Mouse (Mus musculus): ENCODE results near the gene Nt5dc2. TPM values are rescaled to one million over a fixed set of nuclear protein-coding genes. Genes with fewer than 3 reads are reported as not detected.

Nt5dc2 gene
- total and polyA plus RNA-seq, 2 experiments: 3.0 to 17.5 TPM

DNA sequence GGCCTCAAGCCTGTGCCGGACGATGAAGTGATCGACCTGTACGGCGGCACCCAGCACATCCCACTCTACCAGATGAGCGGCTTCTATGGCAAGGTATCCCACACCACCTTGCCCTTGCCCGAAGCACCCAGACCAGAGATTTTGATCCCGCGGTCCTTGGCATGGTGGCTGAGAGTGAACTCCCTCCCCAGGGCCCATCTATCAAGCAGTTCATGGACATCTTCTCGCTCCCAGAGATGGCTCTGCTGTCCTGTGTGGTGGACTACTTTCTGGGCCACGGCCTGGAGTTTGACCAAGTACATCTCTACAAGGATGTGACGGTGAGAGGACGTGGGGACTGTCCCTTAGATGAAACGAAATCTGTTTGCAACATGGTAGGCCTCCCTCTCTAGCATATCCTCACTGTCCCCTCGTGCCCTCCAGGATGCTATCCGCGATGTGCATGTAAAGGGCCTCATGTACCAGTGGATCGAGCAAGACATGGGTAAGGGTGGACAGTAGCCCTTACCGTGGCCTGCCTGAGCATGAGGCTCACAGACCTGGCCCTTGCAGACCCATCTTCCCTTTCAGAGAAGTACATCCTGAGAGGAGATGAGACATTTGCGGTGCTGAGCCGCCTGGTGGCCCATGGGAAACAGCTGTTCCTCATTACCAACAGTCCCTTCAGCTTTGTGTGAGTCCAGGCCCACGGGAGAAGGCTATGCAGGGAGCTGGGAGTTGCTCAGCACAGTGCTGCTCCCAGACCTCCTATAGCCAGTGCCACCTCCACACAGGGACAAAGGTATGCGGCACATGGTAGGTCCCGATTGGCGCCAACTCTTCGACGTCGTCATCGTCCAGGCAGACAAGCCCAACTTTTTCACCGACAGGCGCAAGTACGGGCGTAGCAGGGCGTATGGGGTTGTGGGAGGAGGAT is 4.9 kb downstream of the Nt5dc2 start:
- Histone ChIP-seq H3K9ac (ENCODE audit: low read depth, low read length) (no peak overlapping the region), H3K79me2 (ENCODE audit: control insufficient read depth, insufficient read depth, low read length) (no peaks in the 10 kb centered on the region), H3K4me3 (ENCODE audit: insufficient read depth, low read depth, low read length) (no peak overlapping the region), H3K36me3 (ENCODE audit: control insufficient read depth, insufficient read depth, low read length) (no peaks in the 10 kb centered on the region), H3K27me3 (ENCODE audit: control insufficient read depth, insufficient read depth, low read length) (no peaks in the 10 kb centered on the region; the same call in 1 of the 2 replicates), H3K4me1 (ENCODE audit: control insufficient read depth, insufficient read depth, low read length) (no peaks in the 10 kb centered on the region; the same call in 1 of the 2 replicates), H3K27ac (replicated peaks; ENCODE audit: insufficient read depth, low read depth, low read length) (no peak overlapping the region)
- DNase-seq (ENCODE audit: extremely low read depth, low read depth, low spot score): no peak
- 94% methylated on average over 34 of the region's 34 CpGs for WGBS
- TF ChIP-seq CTCF (IDR thresholded peaks at IDR 0.05; ENCODE audit: low read depth, low read length) (no peak), POLR2A (IDR thresholded peaks at IDR 0.05; ENCODE audit: extremely low read depth, insufficient read depth, low read length) (no peak)

DNA sequence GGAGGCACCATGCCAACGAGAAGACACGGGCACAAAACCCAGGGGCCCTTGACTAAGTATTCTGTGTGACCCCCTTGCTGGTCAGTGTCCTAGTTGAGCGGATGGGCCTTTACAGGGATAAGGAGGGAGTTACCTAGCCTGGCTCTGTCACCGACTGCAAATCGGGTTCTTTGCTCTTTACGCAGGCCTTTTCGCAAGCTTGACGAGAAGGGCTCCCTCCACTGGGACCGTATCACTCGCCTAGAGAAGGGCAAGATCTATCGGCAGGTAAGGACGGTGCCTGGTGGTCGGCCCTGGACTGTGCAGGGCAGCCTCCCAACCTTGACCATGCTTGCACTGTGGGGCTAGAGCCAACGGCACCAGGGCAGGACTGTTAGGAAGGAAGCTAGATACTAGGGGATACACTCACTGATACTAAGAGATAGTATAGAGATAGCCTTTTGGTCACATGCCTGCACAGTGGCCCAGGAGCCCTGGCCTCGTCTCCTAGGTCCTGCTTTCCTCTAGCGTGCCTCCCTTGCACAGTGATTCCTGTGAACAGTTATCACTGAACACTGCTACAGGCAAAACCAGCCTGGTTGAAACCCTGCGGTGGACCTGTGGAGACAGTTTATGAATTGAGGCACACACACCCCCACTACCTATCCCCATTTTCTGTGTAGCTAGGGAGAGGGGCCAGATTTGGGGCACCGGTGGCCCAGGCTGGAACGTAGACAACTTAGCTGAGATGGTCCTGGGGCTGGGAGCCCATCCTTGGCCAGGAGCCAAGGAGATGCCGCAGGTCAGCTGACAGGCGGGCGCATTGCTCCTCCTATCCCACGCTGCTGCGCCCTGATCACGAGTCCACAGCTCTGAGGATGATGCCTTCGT is 5.8 kb downstream of the Nt5dc2 start:
- Histone ChIP-seq H3K4me1 (ENCODE audit: control insufficient read depth, insufficient read depth, low read length) (no peaks in the 10 kb centered on the region), H3K9ac (ENCODE audit: low read depth, low read length) (no peak overlapping the region), H3K27ac (replicated peaks; ENCODE audit: insufficient read depth, low read depth, low read length) (peak overlapping the region; percentile 27; the same call in 1 of the 2 replicates), H3K79me2 (ENCODE audit: control insufficient read depth, insufficient read depth, low read length) (no peaks in the 10 kb centered on the region), H3K4me3 (ENCODE audit: insufficient read depth, low read depth, low read length) (no peak overlapping the region), H3K27me3 (ENCODE audit: control insufficient read depth, insufficient read depth, low read length) (no peaks in the 10 kb centered on the region), H3K36me3 (ENCODE audit: control insufficient read depth, insufficient read depth, low read length) (no peaks in the 10 kb centered on the region)
- no peak for TF ChIP-seq POLR2A (IDR thresholded peaks at IDR 0.05; ENCODE audit: extremely low read depth, insufficient read depth, low read length)
- TF ChIP-seq CTCF (IDR thresholded peaks at IDR 0.05; ENCODE audit: low read depth, low read length): no peak
- DNase-seq (ENCODE audit: extremely low read depth, low read depth, low spot score): no peak
- WGBS: 84% methylated on average over 26 of the region's 26 CpGs

DNA sequence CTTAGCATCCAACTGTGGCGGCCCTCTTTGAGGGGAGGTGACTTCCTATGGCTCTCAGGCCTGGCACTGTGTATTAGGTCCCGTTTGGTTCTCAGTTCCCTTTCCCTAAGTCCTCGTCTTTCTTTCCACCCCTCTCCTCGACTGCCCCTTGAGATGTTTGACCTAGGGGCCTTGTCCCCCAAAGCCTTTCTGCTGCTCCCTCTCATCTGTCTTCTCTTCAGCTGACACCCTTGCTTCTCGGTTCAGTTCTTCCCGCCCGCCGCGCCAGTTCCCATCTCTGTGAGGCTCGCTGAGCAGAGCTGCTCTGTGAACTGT is 6.4 kb downstream of the Nt5dc2 start:
- no peaks in the 10 kb centered on the region for H3K27me3 ChIP-seq (ENCODE audit: control insufficient read depth, insufficient read depth, low read length)
- no peaks in the 10 kb centered on the region for H3K79me2 ChIP-seq (ENCODE audit: control insufficient read depth, insufficient read depth, low read length)
- WGBS: 78% methylated on average over 10 of the region's 10 CpGs
- H3K27ac ChIP-seq (replicated peaks; ENCODE audit: insufficient read depth, low read depth, low read length): peak overlapping the region; percentile 27
- DNase-seq (ENCODE audit: extremely low read depth, low read depth, low spot score): no peak
- no peak for TF ChIP-seq CTCF (IDR thresholded peaks at IDR 0.05; ENCODE audit: low read depth, low read length)
- no peak for TF ChIP-seq POLR2A (IDR thresholded peaks at IDR 0.05; ENCODE audit: extremely low read depth, insufficient read depth, low read length)
- no peak overlapping the region for H3K9ac ChIP-seq (ENCODE audit: low read depth, low read length)
- H3K36me3 ChIP-seq (ENCODE audit: control insufficient read depth, insufficient read depth, low read length): no peaks in the 10 kb centered on the region
- no peaks in the 10 kb centered on the region for H3K4me1 ChIP-seq (ENCODE audit: control insufficient read depth, insufficient read depth, low read length)
- no peak overlapping the region for H3K4me3 ChIP-seq (ENCODE audit: insufficient read depth, low read depth, low read length)

DNA sequence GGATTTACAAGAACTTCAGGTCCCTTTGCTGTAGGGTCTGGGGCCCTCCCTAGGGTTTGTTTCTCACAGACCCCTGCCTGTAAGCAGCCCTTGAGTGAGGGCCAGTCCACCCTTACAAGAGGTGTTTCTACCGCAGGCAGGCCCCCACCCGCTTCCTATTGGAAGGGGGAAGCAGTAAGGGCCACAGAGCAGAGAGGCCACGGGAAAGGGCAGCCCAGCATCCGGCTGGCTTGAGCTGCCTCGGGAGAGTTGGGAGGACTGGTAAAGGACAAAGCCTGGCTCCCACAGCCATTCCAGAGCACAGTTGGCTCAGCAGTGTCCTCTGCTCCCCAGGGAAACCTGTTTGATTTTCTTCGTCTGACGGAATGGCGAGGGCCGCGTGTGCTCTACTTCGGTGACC is 6.9 kb downstream of the Nt5dc2 start:
- TF ChIP-seq CTCF (IDR thresholded peaks at IDR 0.05; ENCODE audit: low read depth, low read length) (no peak), POLR2A (IDR thresholded peaks at IDR 0.05; ENCODE audit: extremely low read depth, insufficient read depth, low read length) (no peak)
- 71% methylated on average over 11 of the region's 11 CpGs for WGBS
- no peaks in the 10 kb centered on the region for H3K79me2 ChIP-seq (ENCODE audit: control insufficient read depth, insufficient read depth, low read length)
- peak overlapping the region; percentile 38; the same call in 1 of the 2 replicates for H3K27ac ChIP-seq (replicated peaks; ENCODE audit: insufficient read depth, low read depth, low read length)
- H3K9ac ChIP-seq (ENCODE audit: low read depth, low read length): no peak overlapping the region
- H3K36me3 ChIP-seq (ENCODE audit: control insufficient read depth, insufficient read depth, low read length): no peaks in the 10 kb centered on the region
- H3K27me3 ChIP-seq (ENCODE audit: control insufficient read depth, insufficient read depth, low read length): no peaks in the 10 kb centered on the region
- no peak for DNase-seq (ENCODE audit: extremely low read depth, low read depth, low spot score)
- no peaks in the 10 kb centered on the region for H3K4me1 ChIP-seq (ENCODE audit: control insufficient read depth, insufficient read depth, low read length)
- no peak overlapping the region for H3K4me3 ChIP-seq (ENCODE audit: insufficient read depth, low read depth, low read length)

- 75% methylated on average over 30 of the region's 35 CpGs for WGBS
- no peak overlapping the region for H3K4me3 ChIP-seq (ENCODE audit: insufficient read depth, low read depth, low read length)
- TF ChIP-seq POLR2A (IDR thresholded peaks at IDR 0.05; ENCODE audit: extremely low read depth, insufficient read depth, low read length) (no peak), CTCF (IDR thresholded peaks at IDR 0.05; ENCODE audit: low read depth, low read length) (no peak)
- no peaks in the 10 kb centered on the region for H3K27me3 ChIP-seq (ENCODE audit: control insufficient read depth, insufficient read depth, low read length)
- no peaks in the 10 kb centered on the region for H3K36me3 ChIP-seq (ENCODE audit: control insufficient read depth, insufficient read depth, low read length)
- H3K4me1 ChIP-seq (ENCODE audit: control insufficient read depth, insufficient read depth, low read length): no peaks in the 10 kb centered on the region
- no peaks in the 10 kb centered on the region for H3K79me2 ChIP-seq (ENCODE audit: control insufficient read depth, insufficient read depth, low read length)
- no peak overlapping the region for H3K27ac ChIP-seq (replicated peaks; ENCODE audit: insufficient read depth, low read depth, low read length)
- no peak overlapping the region for H3K9ac ChIP-seq (ENCODE audit: low read depth, low read length)
- DNase-seq (ENCODE audit: extremely low read depth, low read depth, low spot score): no peak
Observed at GRCm38 (mm10) chr14:31138219-31138896, 7.5 kb downstream of the Nt5dc2 start.
